Mouse (Mus musculus): ENCODE data around the gene Rsph9. TPM values are rescaled to one million over a fixed set of nuclear protein-coding genes. Genes with fewer than 3 reads are reported as not detected.

The Rsph9 gene
- polyA plus RNA-seq, 1 experiment from 2014 or later = 62.7 TPM

- no peaks in the 10 kb centered on the region for H3K9me3 ChIP-seq (ENCODE audit: control insufficient read depth, low read length)
- H3K36me3 ChIP-seq (ENCODE audit: control insufficient read depth, insufficient read depth, low read length) = peaks cover 37% of the 10 kb centered on the region
- no peaks in the 10 kb centered on the region for H3K4me1 ChIP-seq (ENCODE audit: control insufficient read depth, insufficient read depth, low read depth, low read length)
- H3K9ac ChIP-seq (ENCODE audit: low read depth, low read length) = no peak overlapping the region
- H3K4me3 ChIP-seq (ENCODE audit: low read length) = no peak overlapping the region
- ATAC-seq = no peak; the same call in 1 of the 2 replicates
- 77% methylated on average over 13 of the region's 13 CpGs for WGBS
- no peaks in the 10 kb centered on the region for H3K27me3 ChIP-seq (replicated peaks; ENCODE audit: control insufficient read depth, insufficient read depth, low read length)
- H3K27ac ChIP-seq (ENCODE audit: low read depth, low read length) = no peak overlapping the region
- H3K4me2 ChIP-seq (ENCODE audit: low read length) = no peak overlapping the region
These were observed 14.1 kb downstream of the Rsph9 start for GRCm38 (mm10) chr17:46129741-46130498.

GRCm38 (mm10) chr17:46127814-46128493, 16.1 kb downstream of the Rsph9 start:
- Histone ChIP-seq H3K4me2 (ENCODE audit: low read length) (no peak overlapping the region), H3K9me3 (ENCODE audit: control insufficient read depth, low read length) (no peaks in the 10 kb centered on the region), H3K4me3 (ENCODE audit: low read length) (no peak overlapping the region), H3K27me3 (replicated peaks; ENCODE audit: control insufficient read depth, insufficient read depth, low read length) (no peaks in the 10 kb centered on the region), H3K9ac (ENCODE audit: low read depth, low read length) (no peak overlapping the region), H3K27ac (ENCODE audit: low read depth, low read length) (no peak overlapping the region), H3K36me3 (ENCODE audit: control insufficient read depth, insufficient read depth, low read length) (peaks cover 53% of the 10 kb centered on the region), H3K4me1 (ENCODE audit: control insufficient read depth, insufficient read depth, low read depth, low read length) (no peaks in the 10 kb centered on the region)
- ATAC-seq = no peak
- 75% methylated on average over 6 of the region's 6 CpGs for WGBS

GRCm38 (mm10) chr17:46126608-46127007, 17.4 kb downstream of the Rsph9 start:
- Histone ChIP-seq H3K36me3 (ENCODE audit: control insufficient read depth, insufficient read depth, low read length) (peaks cover 58% of the 10 kb centered on the region), H3K4me3 (ENCODE audit: low read length) (no peak overlapping the region), H3K4me1 (ENCODE audit: control insufficient read depth, insufficient read depth, low read depth, low read length) (no peaks in the 10 kb centered on the region), H3K4me2 (ENCODE audit: low read length) (no peak overlapping the region), H3K27me3 (replicated peaks; ENCODE audit: control insufficient read depth, insufficient read depth, low read length) (no peaks in the 10 kb centered on the region), H3K9ac (ENCODE audit: low read depth, low read length) (no peak overlapping the region), H3K9me3 (ENCODE audit: control insufficient read depth, low read length) (no peaks in the 10 kb centered on the region), H3K27ac (ENCODE audit: low read depth, low read length) (no peak overlapping the region)
- ATAC-seq = no peak
- 82% methylated on average over 6 of the region's 6 CpGs for WGBS

GRCm38 (mm10) chr17:46123953-46124700, 19.9 kb downstream of the Rsph9 start:
- Histone ChIP-seq H3K4me2 (ENCODE audit: low read length) (no peak overlapping the region), H3K4me1 (ENCODE audit: control insufficient read depth, insufficient read depth, low read depth, low read length) (no peaks in the 10 kb centered on the region), H3K36me3 (ENCODE audit: control insufficient read depth, insufficient read depth, low read length) (peaks cover 65% of the 10 kb centered on the region), H3K27ac (ENCODE audit: low read depth, low read length) (no peak overlapping the region), H3K4me3 (ENCODE audit: low read length) (no peak overlapping the region), H3K9ac (ENCODE audit: low read depth, low read length) (no peak overlapping the region), H3K27me3 (replicated peaks; ENCODE audit: control insufficient read depth, insufficient read depth, low read length) (no peaks in the 10 kb centered on the region), H3K9me3 (ENCODE audit: control insufficient read depth, low read length) (no peaks in the 10 kb centered on the region)
- WGBS = 92% methylated on average over 12 of the region's 12 CpGs
- no peak for ATAC-seq

GRCm38 (mm10) chr17:46123285-46123684, 20.7 kb downstream of the Rsph9 start:
- Histone ChIP-seq H3K9me3 (ENCODE audit: control insufficient read depth, low read length) (no peaks in the 10 kb centered on the region), H3K9ac (ENCODE audit: low read depth, low read length) (no peak overlapping the region), H3K27me3 (replicated peaks; ENCODE audit: control insufficient read depth, insufficient read depth, low read length) (no peaks in the 10 kb centered on the region), H3K4me1 (ENCODE audit: control insufficient read depth, insufficient read depth, low read depth, low read length) (no peaks in the 10 kb centered on the region), H3K4me3 (ENCODE audit: low read length) (no peak overlapping the region), H3K4me2 (ENCODE audit: low read length) (no peak overlapping the region), H3K27ac (ENCODE audit: low read depth, low read length) (no peak overlapping the region), H3K36me3 (ENCODE audit: control insufficient read depth, insufficient read depth, low read length) (peaks cover 57% of the 10 kb centered on the region)
- WGBS = 94% methylated on average over 4 of the region's 4 CpGs
- ATAC-seq = no peak

GRCm38 (mm10) chr17:46122791-46123190, 21.2 kb downstream of the Rsph9 start:
- Histone ChIP-seq H3K36me3 (ENCODE audit: control insufficient read depth, insufficient read depth, low read length) (peaks cover 52% of the 10 kb centered on the region), H3K9me3 (ENCODE audit: control insufficient read depth, low read length) (no peaks in the 10 kb centered on the region), H3K27ac (ENCODE audit: low read depth, low read length) (no peak overlapping the region), H3K4me3 (ENCODE audit: low read length) (no peak overlapping the region), H3K27me3 (replicated peaks; ENCODE audit: control insufficient read depth, insufficient read depth, low read length) (no peaks in the 10 kb centered on the region), H3K4me1 (ENCODE audit: control insufficient read depth, insufficient read depth, low read depth, low read length) (no peaks in the 10 kb centered on the region), H3K9ac (ENCODE audit: low read depth, low read length) (no peak overlapping the region), H3K4me2 (ENCODE audit: low read length) (no peak overlapping the region)
- no peak for ATAC-seq
- WGBS = 94% methylated on average over 4 of the region's 4 CpGs

- no peaks in the 10 kb centered on the region for H3K9me3 ChIP-seq (ENCODE audit: control insufficient read depth, low read length)
- H3K36me3 ChIP-seq (ENCODE audit: control insufficient read depth, insufficient read depth, low read length) = peaks cover 28% of the 10 kb centered on the region
These were observed 24.4 kb downstream of the Rsph9 start for GRCm38 (mm10) chr17:46119641-46120040.

GRCm38 (mm10) chr17:46118423-46118850, 25.6 kb downstream of the Rsph9 start:
- H3K27ac ChIP-seq (ENCODE audit: low read depth, low read length) = no peak overlapping the region
- H3K27me3 ChIP-seq (replicated peaks; ENCODE audit: control insufficient read depth, insufficient read depth, low read length) = no peaks in the 10 kb centered on the region
- WGBS = 75% methylated on average over 4 of the region's 4 CpGs
- no peak overlapping the region for H3K4me2 ChIP-seq (ENCODE audit: low read length)
- H3K4me1 ChIP-seq (ENCODE audit: control insufficient read depth, insufficient read depth, low read depth, low read length) = no peaks in the 10 kb centered on the region
- no peaks in the 10 kb centered on the region for H3K9me3 ChIP-seq (ENCODE audit: control insufficient read depth, low read length)
- H3K36me3 ChIP-seq (ENCODE audit: control insufficient read depth, insufficient read depth, low read length) = peaks cover 19% of the 10 kb centered on the region
- ATAC-seq = no peak
- H3K9ac ChIP-seq (ENCODE audit: low read depth, low read length) = no peak overlapping the region
- H3K4me3 ChIP-seq (ENCODE audit: low read length) = no peak overlapping the region

More at GRCm38 (mm10) chr17:46119641-46120040, 24.4 kb downstream of the Rsph9 start:
- Histone ChIP-seq H3K9ac (ENCODE audit: low read depth, low read length) (no peak overlapping the region), H3K4me3 (ENCODE audit: low read length) (no peak overlapping the region), H3K4me1 (ENCODE audit: control insufficient read depth, insufficient read depth, low read depth, low read length) (no peaks in the 10 kb centered on the region), H3K27me3 (replicated peaks; ENCODE audit: control insufficient read depth, insufficient read depth, low read length) (no peaks in the 10 kb centered on the region), H3K27ac (ENCODE audit: low read depth, low read length) (no peak overlapping the region), H3K4me2 (ENCODE audit: low read length) (no peak overlapping the region)
- ATAC-seq = no peak
- 89% methylated on average over 10 of the region's 10 CpGs for WGBS
